Mouse (Mus musculus): Measurements from ENCODE around the gene Krt80. TPM values are rescaled to one million over a fixed set of nuclear protein-coding genes. Genes with fewer than 3 reads are reported as not detected.

Krt80 gene
- total RNA-seq, 2 experiments from 2014 or later, result 1.6 to 2.5 TPM

DNA sequence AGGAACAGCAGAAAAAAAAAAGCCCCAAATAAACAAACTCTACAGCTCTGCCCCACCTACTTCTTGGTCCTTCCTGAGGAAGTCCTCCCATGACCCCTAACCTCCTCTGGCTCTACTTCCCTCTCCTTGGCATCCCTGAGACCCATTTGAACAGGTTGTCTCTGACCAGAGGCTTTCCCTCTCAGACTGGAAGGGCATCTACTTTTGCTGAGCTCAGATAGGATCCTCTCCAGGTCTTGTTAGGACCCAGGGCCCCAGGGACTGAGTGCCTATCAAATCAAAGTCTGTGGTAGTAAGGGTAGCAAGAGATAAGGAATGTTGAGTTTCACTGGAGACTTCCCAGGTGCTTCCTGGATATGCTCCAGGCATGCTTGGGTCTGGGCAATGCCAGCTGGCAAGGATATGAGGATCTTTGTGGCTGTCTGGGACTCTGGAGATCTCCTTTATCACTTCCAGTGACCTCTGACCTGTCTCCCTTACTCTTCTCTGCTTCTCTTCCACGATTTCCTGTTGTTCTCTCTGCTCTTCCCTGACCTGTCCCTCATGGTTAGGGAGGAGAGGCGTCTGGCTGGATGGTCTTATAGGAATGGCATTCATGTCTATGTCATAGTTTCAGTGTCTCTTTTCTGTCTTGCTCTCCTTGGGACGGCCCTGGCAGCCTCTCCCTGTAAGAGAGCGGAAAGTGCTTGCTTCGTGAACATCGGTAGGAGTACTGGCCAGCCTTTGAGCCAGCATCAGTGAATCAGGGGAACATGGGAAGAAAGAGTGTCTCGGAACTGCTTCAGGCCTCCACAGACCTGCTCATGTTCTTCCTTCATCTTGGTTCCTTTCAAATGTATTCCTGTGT is 2.4 kb upstream of the Krt80 start:
- peak; percentile 56 for DNase-seq
- intact Hi-C loops (cut with DNase I), result no loop called here
- peak overlapping the region; percentile 85 for H3K27ac ChIP-seq

DNA sequence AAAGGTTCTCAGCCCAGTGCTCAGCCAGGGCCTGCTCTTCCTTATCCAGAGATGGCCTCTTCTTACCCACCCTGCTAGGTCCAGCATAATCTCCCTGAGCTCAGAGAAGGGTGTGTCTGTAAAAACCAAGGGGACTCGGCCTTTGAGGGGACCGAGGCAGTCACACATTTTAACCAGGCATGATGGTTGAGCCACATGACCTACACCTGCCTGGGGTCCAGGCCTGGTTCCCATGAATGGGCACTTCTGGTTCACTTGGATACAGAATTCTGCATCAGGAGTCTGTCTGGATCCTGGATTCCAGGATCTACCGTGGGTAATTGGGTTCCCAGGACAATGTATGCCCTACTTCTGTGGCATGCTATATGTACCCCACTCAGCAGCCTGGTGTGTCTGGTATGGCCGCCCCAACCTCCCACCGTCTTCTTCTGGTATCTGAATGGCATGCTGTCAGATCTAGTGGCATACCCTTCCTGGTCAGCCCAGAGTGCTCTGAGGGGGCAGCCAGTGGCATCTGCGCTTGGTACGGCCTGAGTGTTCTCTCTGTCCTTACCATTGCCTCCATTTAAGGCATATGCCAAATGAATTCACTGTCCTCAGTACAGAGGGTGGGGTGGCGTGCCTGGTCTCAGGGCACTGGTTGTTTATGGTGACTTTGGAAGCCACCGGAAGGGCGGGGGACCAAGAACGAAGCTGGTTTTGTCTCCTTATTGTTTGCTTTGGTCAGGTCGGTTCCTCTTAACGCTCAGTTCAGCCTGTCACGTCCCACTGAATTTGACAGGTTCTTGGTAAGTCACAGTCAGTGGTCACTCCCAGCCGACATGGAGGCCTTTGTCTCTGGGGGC is 1.4 kb upstream of the Krt80 start:
- Histone ChIP-seq H3K27ac (peak overlapping the region; percentile 85), H3K4me3 (no peak overlapping the region)
- intact Hi-C loops (cut with DNase I), result no loop called here
- TF ChIP-seq CTCF (IDR thresholded peaks at IDR 0.05), result no peak
- no peak for DNase-seq

More for the DNA sequence above, 2.4 kb upstream of the Krt80 start:
- H3K4me3 ChIP-seq, result peak overlapping the region; percentile 18
- no peak for TF ChIP-seq CTCF (IDR thresholded peaks at IDR 0.05)

DNA sequence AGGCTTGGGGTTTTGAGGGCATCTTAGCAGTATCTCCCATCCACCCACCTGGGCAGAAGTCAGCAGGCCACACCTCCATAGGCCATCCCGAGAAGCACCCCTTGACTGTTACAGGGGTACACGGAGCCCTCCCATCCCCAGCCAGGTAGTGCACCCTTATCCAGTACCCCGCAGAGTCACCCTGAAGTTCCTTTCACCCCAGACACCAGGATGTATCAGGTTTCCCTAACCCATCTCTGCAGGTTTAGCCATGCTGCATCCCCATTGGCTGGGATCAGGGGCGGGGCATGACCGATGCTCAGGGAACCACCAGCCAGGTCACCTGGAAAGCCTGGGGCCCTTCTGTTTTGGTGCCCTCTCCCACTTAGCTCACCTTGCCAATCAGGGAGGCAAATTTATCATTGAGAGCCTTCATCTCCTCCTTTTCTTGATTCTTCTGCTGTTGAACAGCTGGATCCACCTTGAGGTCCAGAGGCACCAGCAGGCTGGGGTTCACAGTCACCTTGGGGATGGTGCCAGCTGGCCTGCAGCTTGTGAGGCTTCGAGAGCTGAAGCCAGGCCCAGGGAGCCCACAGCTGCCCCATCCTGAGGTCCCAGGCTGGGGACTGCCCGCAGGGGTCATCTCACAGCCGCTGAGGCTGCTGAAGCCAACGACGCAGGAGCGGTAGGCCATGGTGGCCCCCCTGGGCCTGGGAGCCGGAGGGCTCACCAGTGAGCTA is 421 bp downstream of the Krt80 start:
- peak; percentile 51 for DNase-seq
- Histone ChIP-seq H3K27ac (peak overlapping the region; percentile 85), H3K4me3 (peak overlapping the region; percentile 15)
- intact Hi-C loops (cut with DNase I), result no loop called here
- no peak for TF ChIP-seq CTCF (IDR thresholded peaks at IDR 0.05)

DNA sequence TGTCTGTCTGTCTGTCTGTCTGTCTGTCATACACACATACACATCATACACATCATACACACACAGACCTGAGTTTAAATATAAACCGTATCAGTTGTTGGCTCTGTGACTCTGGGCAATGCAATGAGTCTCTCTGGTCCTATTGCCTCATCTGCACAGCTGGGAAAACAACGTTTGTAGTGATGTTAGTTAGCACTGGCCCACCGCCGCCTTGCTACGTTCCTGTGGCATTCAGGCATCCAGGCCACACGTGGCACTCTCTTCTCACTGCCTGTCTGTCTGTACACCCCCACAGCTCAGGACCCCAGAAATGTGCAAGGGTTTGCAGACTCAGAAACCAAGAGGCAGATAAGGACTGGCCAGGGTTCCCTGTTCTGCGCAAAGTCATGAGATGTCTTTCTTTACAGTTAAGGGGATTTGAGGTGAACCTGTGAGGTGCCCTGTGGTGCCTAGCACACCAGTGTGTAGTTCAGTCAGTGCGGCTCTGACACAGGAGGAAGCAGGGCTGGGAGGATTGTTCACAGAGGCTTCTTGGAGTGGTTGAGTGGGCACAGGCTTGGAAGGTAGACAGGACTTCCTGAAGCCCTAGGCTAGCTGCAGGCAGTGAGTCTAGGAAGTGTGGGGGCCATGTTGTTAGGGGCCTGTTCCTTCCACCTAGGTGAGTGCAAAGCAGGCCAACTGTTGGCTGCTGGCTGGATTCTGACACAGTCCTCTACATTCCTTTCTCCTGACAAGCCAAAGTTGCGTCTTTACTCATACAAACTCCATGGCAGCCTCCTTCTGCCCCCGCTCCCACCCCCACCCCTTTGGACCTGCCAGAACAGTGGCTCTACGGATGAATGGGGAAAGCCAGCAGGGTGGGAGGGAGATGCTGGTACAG is 1.2 kb downstream of the Krt80 start:
- intact Hi-C loops (cut with DNase I), result no loop called here
- Histone ChIP-seq H3K27ac (peak overlapping the region; percentile 85), H3K4me3 (no peak overlapping the region)
- DNase-seq, result peak; percentile 61
- no peak for TF ChIP-seq CTCF (IDR thresholded peaks at IDR 0.05)

DNA sequence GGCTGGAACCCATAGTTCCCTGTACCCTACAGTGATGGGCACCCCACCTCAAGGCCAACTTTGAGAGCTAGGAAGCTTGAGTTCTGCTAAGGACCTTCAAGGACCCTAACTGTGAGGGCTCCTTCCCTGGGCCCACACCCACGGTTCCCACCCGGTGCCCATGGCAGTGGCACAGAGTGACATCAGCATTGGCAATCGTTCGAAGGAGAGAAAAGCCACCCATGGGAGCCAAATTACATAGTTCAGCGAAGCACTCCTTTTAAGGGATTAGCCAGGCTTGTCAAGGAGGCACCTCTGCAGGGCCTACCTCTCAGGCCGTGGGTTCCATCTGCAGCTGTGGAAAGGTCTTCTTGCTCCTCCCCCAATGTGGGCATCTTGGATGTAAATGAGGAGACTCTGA is 1.9 kb downstream of the Krt80 start:
- no peak for DNase-seq
- TF ChIP-seq CTCF (IDR thresholded peaks at IDR 0.05), result no peak
- peak overlapping the region; percentile 65 for H3K27ac ChIP-seq
- intact Hi-C loops (cut with DNase I), result no loop called here
- H3K4me3 ChIP-seq, result no peak overlapping the region

DNA sequence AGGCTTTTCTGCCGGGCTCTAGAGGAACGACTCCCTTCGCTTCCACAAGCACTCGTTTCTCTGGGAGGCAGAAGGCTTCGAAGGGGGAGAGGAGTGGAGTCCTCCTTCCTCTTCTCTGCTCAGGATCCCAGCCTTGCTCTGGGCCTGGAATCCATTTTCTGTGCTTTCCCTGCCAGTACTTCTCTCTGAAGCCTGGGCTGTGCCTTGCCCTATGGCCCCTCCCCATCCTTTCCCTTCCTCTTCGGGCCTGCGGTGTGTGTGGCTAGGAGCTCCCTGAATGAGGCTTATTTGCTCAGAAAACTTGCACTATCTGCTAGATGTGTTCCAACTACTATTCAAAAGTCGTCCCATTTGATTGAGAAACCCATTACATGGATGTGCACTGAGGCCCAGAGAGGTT is 2.5 kb downstream of the Krt80 start:
- intact Hi-C loops (cut with DNase I), result no loop called here
- Histone ChIP-seq H3K27ac (peak overlapping the region; percentile 67), H3K4me3 (peak overlapping the region; percentile 23; the same call in 1 of the 2 replicates)
- no peak for TF ChIP-seq CTCF (IDR thresholded peaks at IDR 0.05)
- DNase-seq, result no peak

DNA sequence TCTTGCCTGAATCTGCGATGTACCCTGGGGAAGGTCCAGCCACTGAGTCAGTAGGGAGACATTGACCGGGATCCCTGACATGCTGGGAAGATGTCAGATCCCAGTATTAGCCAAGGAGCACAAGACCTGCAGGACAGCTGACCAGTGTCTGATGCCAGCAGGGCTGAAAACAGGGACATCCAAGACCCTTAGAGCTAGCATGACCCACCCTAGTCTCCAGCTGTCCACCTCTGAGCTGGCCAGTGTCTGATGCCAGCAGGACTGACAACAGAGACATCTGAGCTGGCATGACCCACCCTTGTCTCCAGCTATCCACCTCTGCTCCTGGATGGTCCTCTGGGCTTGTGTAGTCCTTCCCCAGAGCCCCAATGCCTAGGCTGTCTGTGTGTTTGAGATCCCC is 3.0 kb downstream of the Krt80 start:
- peak overlapping the region; percentile 67 for H3K27ac ChIP-seq
- intact Hi-C loops (cut with DNase I), result no loop called here
- no peak for TF ChIP-seq CTCF (IDR thresholded peaks at IDR 0.05)
- peak overlapping the region; percentile 23 for H3K4me3 ChIP-seq
- no peak for DNase-seq

DNA sequence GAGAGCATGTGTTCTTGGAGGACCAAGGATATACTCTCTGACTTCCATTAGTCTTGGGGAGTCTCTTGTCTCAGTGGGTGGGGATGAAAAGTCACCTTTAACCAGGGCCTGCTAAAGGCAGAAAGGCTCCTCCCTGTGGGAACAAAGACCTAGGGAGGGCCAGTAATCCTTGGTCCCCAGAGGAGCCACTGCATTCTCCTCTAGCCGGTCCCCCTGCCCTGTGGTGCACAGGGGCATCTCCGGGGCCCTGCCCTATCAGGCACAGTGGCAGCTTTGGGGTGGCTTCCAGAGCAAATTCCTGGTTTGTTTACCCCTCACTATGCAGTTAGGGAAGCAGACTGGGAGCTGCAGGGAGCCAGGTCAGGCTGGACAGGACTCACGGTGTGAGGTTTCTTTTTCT is 3.5 kb downstream of the Krt80 start:
- DNase-seq, result no peak
- Histone ChIP-seq H3K4me3 (peak overlapping the region; percentile 23; the same call in 1 of the 2 replicates), H3K27ac (peak overlapping the region; percentile 67)
- intact Hi-C loops (cut with DNase I), result no loop called here
- no peak for TF ChIP-seq CTCF (IDR thresholded peaks at IDR 0.05)

DNA sequence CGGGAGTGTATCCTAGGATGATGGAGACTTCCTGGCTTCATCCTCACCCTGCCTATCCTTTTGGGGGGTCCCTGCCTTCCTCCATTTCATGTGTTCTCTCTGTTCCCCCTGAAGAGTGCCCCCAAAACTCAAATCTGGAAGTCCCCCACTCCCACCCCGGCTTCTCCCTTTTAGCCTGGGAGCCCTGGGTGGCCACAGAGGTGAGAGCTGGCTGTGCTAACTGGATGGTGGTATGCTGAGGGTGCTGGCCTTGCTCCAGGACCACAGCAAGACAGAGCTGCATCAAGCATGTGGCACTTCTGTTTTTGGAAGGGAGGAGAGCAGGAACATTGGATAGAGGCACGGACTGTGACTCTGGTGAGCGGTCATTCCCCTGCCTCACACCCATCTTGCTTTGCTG is 4.2 kb downstream of the Krt80 start:
- Histone ChIP-seq H3K27ac (peak overlapping the region; percentile 31; the same call in 1 of the 2 replicates), H3K4me3 (no peak overlapping the region)
- intact Hi-C loops (cut with DNase I), result no loop called here
- no peak for DNase-seq
- no peak for TF ChIP-seq CTCF (IDR thresholded peaks at IDR 0.05)

DNA sequence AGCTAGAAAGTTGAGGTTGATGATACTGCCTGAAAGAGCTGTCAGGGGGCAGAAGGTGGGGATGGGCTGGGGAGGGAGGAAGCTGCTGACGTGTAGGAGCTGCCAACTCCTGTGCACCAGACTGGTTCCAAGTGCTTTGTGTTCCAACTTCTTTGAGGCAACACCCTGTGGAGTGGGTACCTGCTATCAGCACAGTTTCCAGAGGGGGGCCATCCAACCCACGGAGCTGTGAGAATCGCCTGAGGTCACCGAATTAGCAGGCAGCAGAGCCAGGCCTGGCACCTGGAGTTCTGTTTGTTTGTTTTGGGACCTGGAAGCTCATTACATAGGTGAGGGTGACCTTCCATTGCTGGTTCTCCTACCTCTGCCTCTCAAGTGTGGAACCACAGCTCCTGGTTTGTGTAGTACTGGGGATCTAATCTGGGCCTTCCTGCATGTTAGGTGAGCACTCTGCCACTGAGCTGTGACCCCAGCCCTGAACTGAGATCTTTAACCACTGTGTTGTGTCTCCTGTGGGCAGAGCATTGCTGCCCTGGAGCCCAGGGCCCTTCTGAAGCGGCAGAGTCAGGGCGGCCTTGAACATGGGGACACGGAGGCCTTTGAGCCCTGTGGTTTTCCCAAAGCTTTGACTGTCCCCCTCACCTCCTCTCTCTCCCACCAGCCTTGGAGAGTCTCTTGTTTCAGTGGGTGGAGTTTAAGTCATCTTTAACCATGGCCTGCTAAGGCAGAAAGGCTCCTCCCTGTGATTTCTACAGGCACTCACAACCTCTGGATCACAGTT is 4.9 kb downstream of the Krt80 start:
- TF ChIP-seq CTCF (IDR thresholded peaks at IDR 0.05), result no peak
- H3K4me3 ChIP-seq, result no peak overlapping the region
- peak overlapping the region; percentile 31; the same call in 1 of the 2 replicates for H3K27ac ChIP-seq
- intact Hi-C loops (cut with DNase I), result no loop called here
- no peak for DNase-seq

DNA sequence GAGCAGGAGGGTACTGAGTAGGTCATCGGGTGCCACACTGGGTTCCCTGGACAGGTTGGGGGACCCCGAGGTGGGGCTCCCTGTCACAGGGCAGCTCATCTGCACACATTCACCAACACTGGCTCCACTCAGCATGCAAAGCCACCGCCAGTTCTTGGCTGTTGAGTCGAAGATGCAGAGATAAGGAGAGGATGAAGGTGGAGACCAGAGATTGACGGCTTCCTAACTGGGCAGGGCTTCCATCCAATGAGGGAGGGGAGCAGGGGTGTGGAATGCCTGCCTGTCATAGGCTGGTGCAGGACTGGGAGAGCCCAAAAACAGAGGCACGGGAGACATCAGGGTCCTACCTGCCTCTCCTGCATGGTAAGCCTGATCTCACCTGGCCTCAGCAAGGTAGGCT is 5.5 kb downstream of the Krt80 start:
- Histone ChIP-seq H3K27ac (no peak overlapping the region), H3K4me3 (no peak overlapping the region)
- DNase-seq, result no peak
- intact Hi-C loops (cut with DNase I), result no loop called here
- TF ChIP-seq CTCF (IDR thresholded peaks at IDR 0.05), result no peak
